Mouse (Mus musculus) neural tube, embryonic 14.5 days (tissue): ENCODE results near the gene Fndc3b. TPM values are rescaled to one million over a fixed set of nuclear protein-coding genes. Genes with fewer than 3 reads are reported as not detected.

Source experiments
- ATAC-seq: fragments of 200-750 bp; cut with Nextera tagmentation; 2 replicates; pipeline ENCODE4 v1.8.0; 2017; ENCODE audit warnings: low read depth, mild to moderate bottlenecking, moderate TSS enrichment, moderate library complexity
- H3K27ac ChIP-seq: fragments of 300-500 bp; sonication (generic); 2 replicates; pipeline ENCODE4 v1.5.1; 2014; ENCODE audit warnings: low read depth, mild to moderate bottlenecking, control low read depth, low read length, moderate library complexity, mixed read lengths
- H3K27me3 ChIP-seq: fragments of 300-500 bp; sonication (generic); 2 replicates; pipeline ENCODE4 v1.6.1; 2014; ENCODE audit warnings: low read length; ENCODE audit not compliant: control insufficient read depth, insufficient read depth
- H3K36me3 ChIP-seq: fragments of 300-500 bp; sonication (generic); 2 replicates; pipeline ENCODE4 v1.6.1; 2014; ENCODE audit warnings: low read length, mixed read lengths; ENCODE audit not compliant: control insufficient read depth, insufficient read depth
- H3K4me1 ChIP-seq: fragments of 300-500 bp; sonication (generic); 2 replicates; pipeline ENCODE4 v1.6.1; 2014; ENCODE audit warnings: low read length; ENCODE audit not compliant: control insufficient read depth, insufficient read depth
- H3K4me2 ChIP-seq: fragments of 300-500 bp; sonication (generic); 2 replicates; pipeline ENCODE4 v1.6.1; 2014; ENCODE audit warnings: mild to moderate bottlenecking, low read depth, low read length, control low read depth
- H3K4me3 ChIP-seq: fragments of 300-500 bp; sonication (generic); 2 replicates; pipeline ENCODE4 v1.5.1; 2014; ENCODE audit warnings: low read depth, low read length, control low read depth, mixed read lengths
- H3K9ac ChIP-seq: fragments of 300-500 bp; sonication (generic); replicated peaks from 2 replicates; pipeline ENCODE4 v1.6.1; 2014; ENCODE audit warnings: low read depth, mild to moderate bottlenecking, control low read depth, low read length, mixed read lengths
- H3K9me3 ChIP-seq: fragments of 300-500 bp; sonication (generic); 2 replicates; pipeline ENCODE4 v1.6.1; 2016; ENCODE audit warnings: low read length; ENCODE audit not compliant: control insufficient read depth
- WGBS: fragments of 180-500 bp; shearing (Covaris S2); extraction: QIAGEN DNeasy Blood & Tissue Kit; methylation state at CpG from one replicate; pipeline ENCODE4 v1.1.7; 2014; 5-methylcytosine and 5-hydroxymethylcytosine counted together
- polyA plus RNA-seq: library from polyadenylated mRNA; unstranded; fragments of >200 nt; fragmentation: Nextera tagmentation; extraction: Ambion mirVana; gene quantifications from 2 replicates; pipeline ENCODE4 v1.2.1, GENCODE M21; 2014

Gene Fndc3b
- polyA plus RNA-seq, 1 experiment from 2014 or later, result 8.8 TPM

DNA sequence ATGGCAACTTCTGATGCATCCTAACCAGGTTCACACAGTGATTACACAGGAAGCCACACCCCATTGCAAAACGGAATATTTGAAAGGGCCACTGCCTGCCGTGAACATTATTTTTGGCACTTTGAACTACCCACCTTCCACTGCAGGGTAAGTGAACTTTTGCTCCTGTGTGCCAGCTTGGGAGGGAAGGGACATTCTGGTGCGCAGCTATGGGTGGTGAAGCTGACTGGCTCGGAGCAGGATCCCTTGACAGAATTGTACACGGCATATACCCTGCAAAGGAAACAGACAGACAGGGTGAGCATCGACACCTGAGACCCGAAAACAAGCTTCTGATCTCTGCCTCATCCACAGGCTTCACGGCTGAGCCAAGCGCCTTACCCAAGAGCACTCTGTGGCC is 220.2 kb downstream of the Fndc3b start:
- no peak overlapping the region for H3K9ac ChIP-seq
- H3K36me3 ChIP-seq, result no peaks in the 10 kb centered on the region
- no peak overlapping the region for H3K27ac ChIP-seq
- ATAC-seq, result no peak
- no peaks in the 10 kb centered on the region for H3K4me1 ChIP-seq
- H3K9me3 ChIP-seq, result no peaks in the 10 kb centered on the region
- no peaks in the 10 kb centered on the region for H3K27me3 ChIP-seq
- 94% methylated on average over 9 of the region's 9 CpGs for WGBS
- H3K4me2 ChIP-seq, result no peak overlapping the region
- no peak overlapping the region for H3K4me3 ChIP-seq

DNA sequence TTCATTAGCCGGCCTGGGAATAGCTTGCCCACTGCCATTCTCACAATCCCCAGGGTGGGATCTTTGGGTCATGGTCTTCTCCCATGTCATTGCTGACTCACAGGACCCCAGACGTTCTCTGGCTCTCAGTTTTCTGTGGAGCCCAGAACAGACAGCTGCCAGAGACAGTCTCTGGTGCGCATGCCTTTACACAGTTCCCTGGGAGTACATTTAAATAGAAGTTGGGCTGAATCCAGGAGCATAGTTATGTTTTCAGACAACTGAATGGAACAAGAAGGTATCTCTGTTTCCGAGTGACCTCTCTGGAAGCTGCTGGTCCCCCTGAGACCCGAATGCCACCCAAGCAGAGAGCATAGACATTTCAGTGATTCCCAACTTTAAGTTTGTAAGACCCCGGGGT is 221.6 kb downstream of the Fndc3b start:
- 91% methylated on average over 6 of the region's 6 CpGs for WGBS
- H3K36me3 ChIP-seq, result no peaks in the 10 kb centered on the region
- H3K27me3 ChIP-seq, result no peaks in the 10 kb centered on the region
- no peak for ATAC-seq
- H3K27ac ChIP-seq, result no peak overlapping the region
- H3K4me2 ChIP-seq, result no peak overlapping the region
- no peak overlapping the region for H3K4me3 ChIP-seq
- H3K9me3 ChIP-seq, result no peaks in the 10 kb centered on the region
- no peaks in the 10 kb centered on the region for H3K4me1 ChIP-seq
- no peak overlapping the region for H3K9ac ChIP-seq

DNA sequence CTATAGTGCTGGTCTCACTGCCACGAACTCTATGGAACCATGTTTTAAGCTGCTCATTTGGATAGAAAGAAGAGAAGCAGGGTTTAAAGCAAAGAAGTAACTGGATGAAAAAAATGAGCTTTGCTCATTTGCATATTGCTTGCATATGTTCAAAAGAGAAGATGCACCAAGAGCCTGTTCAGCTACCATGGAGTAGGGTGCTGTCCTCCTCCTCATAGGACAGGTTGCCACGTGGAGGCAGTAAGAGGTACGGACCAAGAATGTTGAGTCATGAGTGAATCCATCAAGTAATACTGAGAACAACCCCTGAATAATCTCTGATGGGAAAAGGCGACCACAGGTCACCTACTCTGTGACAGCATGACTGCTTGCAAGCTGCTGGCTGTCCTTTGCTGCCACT is 226.0 kb downstream of the Fndc3b start:
- H3K4me3 ChIP-seq, result no peak overlapping the region
- H3K9me3 ChIP-seq, result no peaks in the 10 kb centered on the region
- WGBS, result 90% methylated on average over 4 of the region's 4 CpGs
- no peak overlapping the region for H3K27ac ChIP-seq
- H3K4me1 ChIP-seq, result no peaks in the 10 kb centered on the region
- no peak overlapping the region for H3K9ac ChIP-seq
- H3K27me3 ChIP-seq, result no peaks in the 10 kb centered on the region
- no peaks in the 10 kb centered on the region for H3K36me3 ChIP-seq
- no peak overlapping the region for H3K4me2 ChIP-seq
- ATAC-seq, result no peak

DNA sequence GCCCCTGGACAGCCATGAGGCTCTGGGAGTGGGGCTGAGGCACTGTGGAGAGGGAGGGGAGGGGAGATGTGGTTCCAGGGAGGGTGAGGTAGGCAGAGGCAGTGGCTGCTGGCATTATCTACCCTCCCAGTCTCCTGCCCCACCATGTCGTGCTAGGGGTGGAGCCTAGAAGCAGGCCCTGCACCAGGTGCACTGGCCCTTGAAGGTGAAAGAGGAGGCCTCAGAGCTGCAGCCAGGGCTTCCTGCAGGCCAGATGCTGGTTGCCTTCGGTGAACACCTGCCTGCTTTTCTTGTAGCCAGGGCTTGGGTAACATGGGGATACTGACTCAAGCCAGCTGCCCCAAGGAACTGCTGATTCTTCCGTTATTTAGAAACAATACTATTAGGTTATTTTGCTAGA is 226.4 kb downstream of the Fndc3b start:
- Histone ChIP-seq H3K4me1 (no peaks in the 10 kb centered on the region), H3K27ac (no peak overlapping the region), H3K9ac (no peak overlapping the region), H3K36me3 (no peaks in the 10 kb centered on the region), H3K27me3 (no peaks in the 10 kb centered on the region), H3K4me3 (no peak overlapping the region), H3K4me2 (no peak overlapping the region), H3K9me3 (no peaks in the 10 kb centered on the region)
- no peak for ATAC-seq
- 64% methylated on average over 3 of the region's 3 CpGs for WGBS

DNA sequence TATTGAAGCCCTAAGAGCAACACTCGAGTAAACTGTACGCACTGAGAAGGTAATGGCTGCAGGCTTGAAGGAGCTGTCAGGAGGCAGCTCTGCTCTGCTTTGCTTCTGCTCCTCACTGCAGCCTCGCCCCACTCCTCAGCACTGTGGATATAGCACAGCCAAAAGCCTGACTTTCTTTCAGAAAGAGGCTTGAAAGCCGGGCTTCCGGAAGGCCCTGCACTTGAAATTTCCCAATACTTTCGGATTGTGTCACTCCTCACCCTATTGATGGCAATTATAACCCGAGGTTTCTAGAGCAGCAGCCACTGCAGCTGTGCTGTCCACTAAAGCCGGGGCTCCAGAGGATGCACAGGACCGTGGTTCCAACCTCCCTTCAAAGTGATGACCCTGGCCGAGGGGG is 227.3 kb downstream of the Fndc3b start:
- Histone ChIP-seq H3K27ac (no peak overlapping the region), H3K9ac (no peak overlapping the region)

DNA sequence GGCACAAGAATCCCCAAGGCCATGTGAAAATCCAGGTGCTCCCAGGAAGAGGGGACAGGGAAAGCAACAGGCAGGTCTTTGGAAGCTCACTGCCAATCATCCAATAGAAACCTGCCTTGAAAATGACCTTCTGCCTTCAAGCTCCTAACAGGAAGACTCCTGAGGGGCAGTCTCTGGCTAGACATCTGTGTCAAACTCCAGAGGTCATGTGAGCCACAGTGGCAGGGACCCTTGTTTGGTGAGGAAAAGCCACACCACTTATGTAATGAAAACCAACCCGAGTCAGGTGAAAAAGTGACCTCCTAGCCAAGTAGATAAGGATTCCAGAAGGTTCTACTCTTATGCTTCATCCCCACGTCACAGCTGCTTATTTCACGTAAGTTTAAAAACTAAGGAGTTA is 227.8 kb downstream of the Fndc3b start:
- no peak overlapping the region for H3K4me3 ChIP-seq
- H3K36me3 ChIP-seq, result no peaks in the 10 kb centered on the region
- WGBS, result 95% methylated on average over 3 of the region's 3 CpGs
- ATAC-seq, result no peak
- H3K9ac ChIP-seq, result no peak overlapping the region
- H3K27ac ChIP-seq, result no peak overlapping the region
- no peaks in the 10 kb centered on the region for H3K4me1 ChIP-seq
- no peaks in the 10 kb centered on the region for H3K27me3 ChIP-seq
- no peaks in the 10 kb centered on the region for H3K9me3 ChIP-seq
- no peak overlapping the region for H3K4me2 ChIP-seq

More for the DNA sequence above, 227.3 kb downstream of the Fndc3b start:
- no peaks in the 10 kb centered on the region for H3K4me1 ChIP-seq
- no peaks in the 10 kb centered on the region for H3K9me3 ChIP-seq
- no peaks in the 10 kb centered on the region for H3K27me3 ChIP-seq
- WGBS, result 89% methylated on average over 10 of the region's 10 CpGs
- H3K36me3 ChIP-seq, result no peaks in the 10 kb centered on the region
- no peak for ATAC-seq
- H3K4me2 ChIP-seq, result no peak overlapping the region
- H3K4me3 ChIP-seq, result no peak overlapping the region

DNA sequence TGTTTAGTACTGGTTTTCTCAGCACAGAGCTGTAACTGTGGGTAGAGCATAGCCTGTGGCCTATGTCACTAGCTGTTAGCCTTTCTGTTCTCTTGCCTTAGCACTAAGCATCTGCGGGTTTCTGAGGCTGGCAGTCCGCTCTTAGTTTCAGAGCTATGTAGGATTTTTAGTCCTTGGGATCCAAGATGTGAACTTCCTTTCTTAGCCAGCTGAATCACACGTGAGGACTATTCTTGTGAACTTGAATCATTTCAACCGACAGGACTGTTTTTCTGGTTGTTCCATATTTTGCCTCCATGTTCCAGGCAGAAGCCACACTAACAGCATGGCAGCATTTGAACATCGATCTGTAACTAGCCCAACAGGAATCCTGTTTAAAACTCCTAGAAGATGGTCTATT is 229.4 kb downstream of the Fndc3b start:
- WGBS, result 89% methylated on average over 5 of the region's 5 CpGs
- H3K27me3 ChIP-seq, result no peaks in the 10 kb centered on the region
- H3K27ac ChIP-seq, result no peak overlapping the region
- no peak overlapping the region for H3K4me3 ChIP-seq
- no peak overlapping the region for H3K9ac ChIP-seq
- H3K4me1 ChIP-seq, result no peaks in the 10 kb centered on the region
- no peak overlapping the region for H3K4me2 ChIP-seq
- H3K9me3 ChIP-seq, result no peaks in the 10 kb centered on the region
- ATAC-seq, result no peak
- H3K36me3 ChIP-seq, result no peaks in the 10 kb centered on the region

DNA sequence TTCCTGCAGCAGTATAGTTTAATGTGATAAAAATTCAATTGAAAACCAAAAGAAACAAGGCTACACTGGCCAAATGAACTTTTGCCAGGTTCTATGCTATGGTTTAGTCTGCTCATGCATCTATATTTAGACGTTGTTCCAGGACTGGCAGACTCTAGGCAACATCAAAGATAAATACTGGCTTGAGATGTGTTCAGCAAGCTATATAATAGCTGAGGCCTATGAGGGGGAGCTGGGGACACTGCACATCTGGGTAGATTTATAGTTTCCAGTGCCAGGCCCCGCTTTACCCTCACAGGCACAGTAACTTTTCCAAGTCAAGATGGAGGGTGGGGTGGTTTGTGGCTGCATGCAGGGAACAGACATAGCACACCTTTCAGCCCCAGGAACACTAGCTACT is 231.7 kb downstream of the Fndc3b start:
- Histone ChIP-seq H3K27ac (no peak overlapping the region), H3K27me3 (no peaks in the 10 kb centered on the region), H3K36me3 (no peaks in the 10 kb centered on the region), H3K4me1 (no peaks in the 10 kb centered on the region), H3K4me2 (no peak overlapping the region), H3K9ac (no peak overlapping the region), H3K9me3 (no peaks in the 10 kb centered on the region), H3K4me3 (no peak overlapping the region)
- ATAC-seq, result no peak
- WGBS, result 91% methylated on average over 2 of the region's 2 CpGs

DNA sequence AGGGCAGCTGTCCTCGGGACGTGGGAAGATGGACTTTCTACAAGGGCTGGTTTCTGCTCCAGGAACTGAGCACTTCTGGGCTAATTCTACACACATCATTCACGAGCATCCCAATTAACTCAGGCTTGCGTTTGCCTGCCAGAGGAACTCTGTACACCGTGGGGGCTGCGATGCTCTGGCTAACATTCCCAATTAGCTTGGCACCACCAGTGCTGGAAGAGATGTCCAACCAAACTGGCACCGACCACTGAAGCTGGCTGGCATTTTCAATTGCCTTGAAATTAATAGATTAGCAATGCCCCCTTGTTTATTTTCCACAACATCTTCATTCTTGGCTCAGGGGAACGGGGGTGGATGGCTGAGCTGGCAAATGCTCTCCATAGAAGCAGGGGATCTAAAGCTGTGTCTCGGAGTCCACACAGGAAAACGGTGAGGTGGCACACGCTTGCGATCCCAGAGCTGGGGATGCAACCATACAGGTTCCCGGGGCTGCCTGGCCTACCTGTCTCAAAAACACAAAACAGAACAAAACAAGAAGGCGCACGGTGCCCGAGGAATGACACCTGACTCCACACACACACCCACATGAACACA is 232.4 kb downstream of the Fndc3b start:
- H3K9ac ChIP-seq, result no peak overlapping the region
- 83% methylated on average over 16 of the region's 16 CpGs for WGBS
- 0 out of 2 replicates have a peak, but pooled peaks cover 3% of the 10 kb centered on the region for H3K36me3 ChIP-seq
- no peak overlapping the region for H3K4me2 ChIP-seq
- H3K27ac ChIP-seq, result no peak overlapping the region
- H3K4me3 ChIP-seq, result no peak overlapping the region
- no peaks in the 10 kb centered on the region for H3K27me3 ChIP-seq
- no peaks in the 10 kb centered on the region for H3K9me3 ChIP-seq
- no peaks in the 10 kb centered on the region for H3K4me1 ChIP-seq
- ATAC-seq, result no peak; the same call in 1 of the 2 replicates
